Mouse (Mus musculus) embryonic fibroblast, embryonic 13.5 days (primary cell): ENCODE measurements at regions not wholly inside any gene's neighbourhood (a gene's known extent, or its start where the extent isn't known, plus 50 kb on each side); places are given as distances from the start of the nearest gene placed in this dataset.

Experiments used
- CTCF ChIP-seq: IDR thresholded peaks from 2 replicates; pipeline ENCODE4 v1.5.1; 2011; ENCODE audit warnings: mild to moderate bottlenecking, control low read depth, low read length, moderate library complexity, borderline replicate concordance; ENCODE audit not compliant: insufficient read depth
- POLR2A ChIP-seq: IDR thresholded peaks from 2 replicates; pipeline ENCODE4 v1.6.1; 2011; ENCODE audit warnings: low read depth, mild to moderate bottlenecking, control low read depth, low read length, moderate library complexity

GRCm38 (mm10) chr2:9616292-9616691 lies 264.8 kb upstream of the 4930412O13Rik start:
- TF ChIP-seq POLR2A (no peak), CTCF (no peak)
